ENCODE assay signal across 8 mouse cellular contexts in genomic region chr8:115249688-115250366, GRCm38 (mm10).
A peak's percentile ranks its signal among the peaks of the same experiment; 100 is the strongest.
DNase-seq lines count a peak whose midpoint lies in the region; ATAC-seq and TF ChIP-seq lines count a peak whose summit lies in the region.

No protein-coding gene starts in this region.

- H3K36me3 ChIP-seq in forebrain, embryonic 11.5 days (ENCODE audit: control insufficient read depth, insufficient read depth, low read length): no peaks in the 10 kb centered on the region
- H3K36me3 ChIP-seq in forebrain, embryonic 16.5 days (ENCODE audit: control insufficient read depth, insufficient read depth): no peaks in the 10 kb centered on the region
- no peaks in the 10 kb centered on the region for H3K36me3 ChIP-seq in heart, embryonic 14.5 days (ENCODE audit: control insufficient read depth, insufficient read depth, low read length)
- no peaks in the 10 kb centered on the region for H3K36me3 ChIP-seq in midbrain, postnatal 0 days (ENCODE audit: insufficient read depth, low read length)

- no peaks in the 10 kb centered on the region for H3K27me3 ChIP-seq in forebrain, embryonic 11.5 days (ENCODE audit: control insufficient read depth, insufficient read depth, low read length)
- peaks cover 4% of the 10 kb centered on the region; the same call in 1 of the 2 replicates for H3K27me3 ChIP-seq in forebrain, embryonic 16.5 days (replicated peaks; ENCODE audit: control insufficient read depth, insufficient read depth, low read length)
- no peaks in the 10 kb centered on the region for H3K27me3 ChIP-seq in heart, embryonic 14.5 days (ENCODE audit: control insufficient read depth, insufficient read depth, low read length)
- no peaks in the 10 kb centered on the region for H3K27me3 ChIP-seq in midbrain, postnatal 0 days (ENCODE audit: insufficient read depth, low read length)

- H3K9me3 ChIP-seq in forebrain, embryonic 11.5 days (ENCODE audit: control insufficient read depth, low read length): no peaks in the 10 kb centered on the region
- no peaks in the 10 kb centered on the region for H3K9me3 ChIP-seq in forebrain, embryonic 16.5 days (ENCODE audit: control insufficient read depth, low read length)
- 0 out of 2 replicates have a peak, but pooled peaks cover 4% of the 10 kb centered on the region for H3K9me3 ChIP-seq in heart, embryonic 14.5 days (ENCODE audit: control insufficient read depth, low read length)
- H3K9me3 ChIP-seq in midbrain, postnatal 0 days (ENCODE audit: low read length): no peaks in the 10 kb centered on the region

- H3K9ac ChIP-seq in forebrain, embryonic 11.5 days (ENCODE audit: low read length): no peak overlapping the region
- no peak overlapping the region for H3K9ac ChIP-seq in forebrain, embryonic 16.5 days (replicated peaks; ENCODE audit: low read depth, low read length)
- H3K9ac ChIP-seq in heart, embryonic 14.5 days (ENCODE audit: low read length): no peak overlapping the region
- H3K9ac ChIP-seq in midbrain, postnatal 0 days (replicated peaks; ENCODE audit: low read length, poor library complexity, severe bottlenecking): no peak overlapping the region

- no peak for TF ChIP-seq CTCF in midbrain, postnatal 0 days (IDR thresholded peaks at IDR 0.05)

- H3K4me2 ChIP-seq in forebrain, embryonic 11.5 days (ENCODE audit: low read depth, low read length, severe bottlenecking): peak overlapping the region; percentile 22; the same call in 1 of the 2 replicates
- H3K4me2 ChIP-seq in forebrain, embryonic 16.5 days (ENCODE audit: low read length): no peak overlapping the region
- peak overlapping the region; percentile 52 for H3K4me2 ChIP-seq in heart, embryonic 14.5 days (ENCODE audit: low read length)
- H3K4me2 ChIP-seq in midbrain, postnatal 0 days (ENCODE audit: low read depth, low read length, poor library complexity, severe bottlenecking): peak overlapping the region; percentile 26

- ATAC-seq in forebrain, embryonic 11.5 days (replicated peaks; ENCODE audit: low FRiP score): no peak
- no peak for ATAC-seq in forebrain, embryonic 16.5 days
- no peak for ATAC-seq in heart, embryonic 14.5 days (ENCODE audit: insufficient number of reproducible peaks, insufficient read depth, low FRiP score, low read depth)
- ATAC-seq in midbrain, postnatal 0 days (ENCODE audit: low FRiP score): no peak

- no peak overlapping the region for H3K4me3 ChIP-seq in forebrain, embryonic 11.5 days (ENCODE audit: low read depth, low read length)
- no peak overlapping the region for H3K4me3 ChIP-seq in forebrain, embryonic 16.5 days (replicated peaks; ENCODE audit: low read length)
- peak overlapping the region; percentile 4 to 7; a peak in 1 of 4 replicates for H3K4me3 ChIP-seq in heart, embryonic 14.5 days (ENCODE audit: control insufficient read depth in 1 of 2, insufficient read depth in 1 of 2, low read depth in 1 of 2, low read length in 2 of 2)
- no peak overlapping the region for H3K4me3 ChIP-seq in midbrain, postnatal 0 days (ENCODE audit: low read depth, low read length)

- 39% methylated on average over 22 of the region's 22 CpGs for WGBS in forebrain, embryonic 11.5 days
- 40% methylated on average over 22 of the region's 22 CpGs for WGBS in forebrain, embryonic 16.5 days
- 40% methylated on average over 22 of the region's 22 CpGs for WGBS in heart, embryonic 14.5 days
- WGBS in midbrain, postnatal 0 days: 34% methylated on average over 22 of the region's 22 CpGs

- no peak overlapping the region for H3K27ac ChIP-seq in forebrain, embryonic 11.5 days (ENCODE audit: low read depth, low read length)
- no peak overlapping the region for H3K27ac ChIP-seq in forebrain, embryonic 16.5 days (ENCODE audit: low read length)
- no peak overlapping the region for H3K27ac ChIP-seq in heart, embryonic 14.5 days (replicated peaks in 1 of 2; ENCODE audit: control insufficient read depth in 1 of 2, insufficient read depth in 1 of 2, low read depth in 2 of 2, low read length in 2 of 2)
- no peak overlapping the region for H3K27ac ChIP-seq in midbrain, postnatal 0 days (ENCODE audit: low read depth, low read length)

- 0 out of 2 replicates have a peak, but pooled peaks cover 1% of the 10 kb centered on the region for H3K4me1 ChIP-seq in forebrain, embryonic 11.5 days (replicated peaks; ENCODE audit: control insufficient read depth, insufficient read depth, low read length)
- no peaks in the 10 kb centered on the region; the same call in 1 of the 2 replicates for H3K4me1 ChIP-seq in forebrain, embryonic 16.5 days (replicated peaks; ENCODE audit: control insufficient read depth, insufficient read depth, low read length)
- peaks cover 0 to 4% of the 10 kb centered on the region in 2 experiments; a peak in 1 of 4 replicates for H3K4me1 ChIP-seq in heart, embryonic 14.5 days (ENCODE audit: control insufficient read depth in 2 of 2, insufficient read depth in 2 of 2, low read length in 2 of 2)
- H3K4me1 ChIP-seq in midbrain, postnatal 0 days (ENCODE audit: insufficient read depth, low read length): peaks cover 5% of the 10 kb centered on the region; the same call in 1 of the 2 replicates

- no peak for DNase-seq in forebrain, embryonic 11.5 days (ENCODE audit: low spot score)
- peak; percentile 38 to 56 for DNase-seq in adrenal gland, adult (ENCODE audit: inconsistent age in 2 of 2, low spot score in 1 of 2)
- peak; percentile 47 for DNase-seq in kidney, postnatal 10 days
- DNase-seq in midbrain, postnatal 0 days (ENCODE audit: low spot score): no peak
- DNase-seq in layer of hippocampus, postnatal 36 days: no peak
- no peak for DNase-seq in thymus, postnatal 4 days

Comparison
In these comparisons a context has a peak if more than half of its experiments do, and no peak if none do; other contexts are left out.
1. DNase-seq: peak in adrenal gland, adult (2 of 2) and kidney, postnatal 10 days (single experiment); none in forebrain, embryonic 11.5 days (single experiment), midbrain, postnatal 0 days (single experiment), layer of hippocampus, postnatal 36 days (0 of 2) and thymus, postnatal 4 days (single experiment).
2. H3K4me3 ChIP-seq: peak in heart, embryonic 14.5 days (2 of 2); none in forebrain, embryonic 11.5 days (single experiment), forebrain, embryonic 16.5 days (single experiment) and midbrain, postnatal 0 days (single experiment).